Mouse (Mus musculus): Measurements from ENCODE around the gene Topors.
"Not testable (repeated sequence)": the region's sequence is repeated elsewhere in the genome, so short reads cannot be mapped to it uniquely, and the experiment has no call there.

The Topors gene

DNA sequence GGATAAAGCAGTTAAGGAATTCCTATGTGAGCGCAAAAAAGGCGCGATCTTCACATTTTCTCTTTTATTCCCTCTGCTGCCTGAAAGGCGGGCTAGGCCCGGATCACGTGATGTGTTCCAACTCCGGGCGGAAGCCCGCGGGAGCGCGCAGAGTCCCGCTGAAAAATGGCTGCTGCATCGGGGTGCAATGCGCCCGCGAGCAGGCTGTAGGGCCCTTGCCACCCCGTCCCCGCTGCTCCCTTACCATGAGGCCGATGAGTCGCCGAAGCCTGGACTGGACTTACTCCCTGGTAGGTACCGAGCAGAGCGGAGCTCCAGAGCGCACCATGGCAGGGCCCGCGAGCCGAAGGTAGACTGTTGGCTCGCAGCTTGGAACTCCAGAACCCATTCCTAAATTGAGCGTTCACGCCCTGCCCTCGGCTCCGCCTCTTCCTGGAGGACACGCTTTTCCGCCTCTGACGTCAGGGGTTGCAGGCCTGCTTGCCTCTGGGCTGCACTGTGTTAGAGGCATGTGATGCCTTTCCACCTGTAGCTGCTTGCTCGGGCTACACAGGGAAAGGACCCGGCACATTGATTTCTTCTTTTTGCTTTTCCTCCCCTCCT lies at the start of gene Topors, which contains the start of gene Smim27:
TSS of gene Topors (minus strand) at position 421 of the 603 bp plus-strand sequence.
TSS of gene Smim27 (plus strand) at position 150 of the 603 bp plus-strand sequence.
- CTCF ChIA-PET = interaction anchor here (0.6 to 1.0 kb wide), 2 partner anchors 24 to 32 kb away, joined by 3 to 7 read pairs; no protein-coding TSS in a partner anchor

DNA sequence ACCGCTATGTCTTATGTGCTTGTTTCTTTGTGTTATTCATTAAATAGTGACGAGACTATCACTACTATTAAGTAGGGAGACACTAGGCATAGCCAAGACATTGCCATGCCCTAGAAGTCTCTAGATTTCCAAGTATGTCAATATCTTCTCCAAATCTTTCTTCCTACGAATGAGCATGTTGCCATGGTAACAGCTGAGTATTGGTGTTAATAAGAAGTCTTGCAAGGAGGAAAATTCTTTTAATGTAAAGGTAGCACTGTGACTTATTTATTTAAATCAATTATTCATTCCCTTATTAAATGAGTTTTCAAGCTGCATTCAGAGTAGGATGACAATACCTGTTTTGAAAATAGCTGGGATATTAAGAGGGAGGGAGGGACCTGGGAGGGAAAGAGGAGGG lies 47.8 kb upstream of the Topors start:
- CTCF ChIA-PET = interaction anchor here (0.6 kb wide), 1 partner anchor 62 kb away, joined by 6 read pairs; no protein-coding TSS in a partner anchor

DNA sequence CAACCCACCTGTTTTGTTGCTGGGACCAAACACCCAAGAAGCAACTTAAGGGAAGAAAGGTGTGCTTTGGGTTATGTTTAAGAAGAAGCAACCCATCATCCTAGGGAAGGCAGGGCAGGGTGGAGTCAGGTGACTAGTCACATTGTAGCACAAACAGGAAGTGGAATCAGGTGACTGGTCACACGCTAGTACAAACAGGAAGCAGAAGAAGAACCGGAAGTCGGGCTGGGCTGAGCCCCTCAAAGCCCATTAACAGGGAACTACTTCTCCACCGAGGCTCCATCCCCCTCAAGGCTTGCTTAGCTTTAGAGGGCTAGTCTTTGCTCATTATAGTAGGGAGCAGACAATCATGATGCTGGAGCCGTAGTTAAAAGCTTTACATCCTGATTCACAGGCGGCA lies 43.4 kb upstream of the Topors start:
- CTCF ChIA-PET = no interaction called here

DNA sequence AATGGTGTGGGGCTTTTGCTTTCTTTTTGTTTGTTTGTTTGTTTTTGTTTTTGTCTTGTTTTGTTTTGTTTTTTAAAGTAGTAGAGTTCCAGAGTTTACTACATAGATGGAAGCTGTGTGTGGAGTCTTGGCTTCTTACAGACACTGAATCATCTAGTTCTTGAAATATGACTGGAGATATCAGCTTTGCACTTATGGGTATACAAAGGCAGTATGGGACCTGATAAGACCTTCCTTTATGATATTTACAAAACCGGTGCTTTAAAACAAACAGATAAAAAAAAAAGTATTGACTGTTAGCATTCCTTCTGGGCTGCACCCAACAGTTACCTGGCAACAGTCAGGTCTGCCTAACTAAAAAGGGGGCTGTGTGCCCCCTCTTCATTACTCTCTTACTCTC lies 42.6 kb upstream of the Topors start:
- CTCF ChIA-PET = no interaction called here

DNA sequence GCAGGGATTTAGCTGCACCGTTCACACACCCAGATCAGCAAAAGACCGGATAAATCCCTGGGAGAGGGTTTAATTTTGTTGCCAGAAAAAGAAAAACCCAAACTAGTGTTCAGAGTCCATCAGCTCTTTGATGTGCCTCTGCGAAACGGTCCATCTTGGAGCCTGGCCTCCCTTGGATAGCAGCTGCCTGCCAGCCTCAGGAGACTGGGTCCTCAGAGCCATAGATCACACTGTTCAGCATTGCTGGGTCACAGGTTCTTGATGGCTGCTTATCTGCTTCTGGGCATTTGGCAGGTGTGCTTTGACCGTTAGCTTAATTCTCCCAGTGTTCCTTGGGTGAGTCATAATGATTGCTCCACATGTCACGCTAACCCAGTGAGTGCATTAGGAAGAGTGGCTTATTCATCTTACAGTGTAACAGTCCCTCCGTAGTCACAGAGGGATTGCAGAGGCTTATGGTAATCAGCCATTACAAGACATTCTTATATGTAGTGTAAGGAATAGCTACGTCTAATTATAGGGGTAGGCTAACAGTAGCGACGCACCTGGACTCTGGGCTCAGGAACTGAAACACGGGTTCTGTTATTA lies 41.2 kb upstream of the Topors start:
- CTCF ChIA-PET = interaction anchor here (0.9 kb wide), 1 partner anchor 9 kb away, joined by 9 read pairs; no protein-coding TSS in a partner anchor

DNA sequence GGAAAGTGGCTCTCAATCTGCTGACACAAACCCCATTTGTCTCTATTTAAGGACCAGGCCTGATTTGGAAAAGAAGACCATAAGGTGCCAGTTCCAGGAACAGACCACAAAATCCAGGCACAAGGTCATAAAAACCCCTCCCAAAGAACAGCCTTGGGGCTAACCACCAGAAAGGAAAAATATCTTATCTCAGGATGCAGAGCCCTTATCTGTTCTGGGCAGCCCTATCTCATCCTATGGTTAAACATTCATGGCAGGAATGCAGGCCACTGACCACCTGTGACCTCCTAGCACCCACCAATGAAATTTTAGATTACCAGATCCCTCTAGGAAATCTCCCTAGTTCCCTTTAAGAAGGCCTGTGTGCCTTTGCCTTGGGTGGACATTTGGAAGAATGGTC lies 40.0 kb upstream of the Topors start:
- CTCF ChIA-PET = no interaction called here

DNA sequence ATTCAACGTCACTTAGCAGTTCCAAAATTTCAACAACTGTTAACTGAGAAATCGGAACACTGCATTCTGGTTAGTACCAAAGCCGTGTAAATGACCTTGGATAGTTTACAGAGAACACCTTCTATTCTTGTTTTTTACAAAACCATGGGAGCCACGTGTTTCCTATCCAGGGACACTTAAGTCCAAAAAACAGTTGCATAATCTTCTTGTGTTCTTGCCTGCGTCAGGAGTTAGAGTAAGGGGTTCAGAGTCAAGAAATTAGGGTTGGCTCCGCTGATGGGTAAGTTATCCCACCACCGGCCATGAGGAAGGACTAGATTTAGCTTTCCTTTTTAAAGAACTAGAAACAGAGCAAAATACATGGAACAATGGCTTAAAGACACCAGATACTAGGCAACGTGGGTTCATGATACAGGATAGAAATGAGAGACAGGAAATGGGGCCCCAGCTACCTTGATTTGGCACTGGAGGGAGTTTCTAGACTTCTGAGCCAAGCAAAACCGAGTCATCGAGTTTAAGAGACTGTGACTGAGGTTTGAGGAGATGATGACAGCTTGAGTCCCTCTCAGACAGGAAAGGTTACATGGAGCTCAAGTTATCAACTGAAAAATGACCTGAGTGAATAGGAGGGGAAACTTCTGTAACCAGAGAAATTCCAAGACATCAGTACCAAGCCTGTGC lies 32.9 kb upstream of the Topors start:
- CTCF ChIA-PET = interaction anchor here (0.6 to 1.0 kb wide), 3 partner anchors 8 to 784 kb away, joined by 4 to 9 read pairs (median 8); no protein-coding TSS in a partner anchor

DNA sequence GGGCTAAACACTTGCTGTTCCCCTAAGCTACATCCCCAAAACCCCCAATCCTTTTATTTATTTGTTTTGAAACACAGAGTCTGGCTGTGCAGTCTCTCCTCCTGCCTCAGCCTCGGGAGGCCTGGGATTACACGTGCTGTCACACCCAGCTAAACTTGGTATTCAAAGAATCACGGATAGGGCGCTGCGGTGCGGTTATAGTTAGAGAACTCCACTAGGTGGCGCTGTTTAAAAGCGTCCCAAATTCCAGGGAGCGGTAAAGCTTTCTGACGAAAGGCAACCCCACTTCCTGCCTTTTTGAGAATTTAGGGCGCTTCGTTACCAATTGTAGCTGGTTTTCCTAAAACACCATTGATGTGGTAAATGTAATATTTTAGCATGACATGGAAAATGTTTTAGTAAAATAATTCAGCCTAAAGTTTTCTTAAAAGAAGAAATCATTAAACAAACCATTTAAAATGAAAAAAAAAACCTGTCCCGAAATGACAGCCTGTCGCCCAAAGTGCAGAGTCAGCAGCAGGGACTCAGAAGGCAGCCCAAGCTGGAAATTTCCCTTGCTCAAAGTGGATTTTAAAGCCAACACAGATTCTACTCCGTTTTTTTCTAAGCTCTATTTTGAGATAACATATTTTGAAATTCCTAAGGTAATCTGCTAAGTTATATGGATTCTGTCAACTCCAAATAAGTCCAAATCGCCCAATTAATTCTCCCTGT lies 31.6 kb upstream of the Topors start:
- CTCF ChIA-PET = interaction anchor here (0.6 to 1.1 kb wide), 3 partner anchors 12 to 370 kb away, joined by 4 to 7 read pairs (median 5); no protein-coding TSS in a partner anchor

DNA sequence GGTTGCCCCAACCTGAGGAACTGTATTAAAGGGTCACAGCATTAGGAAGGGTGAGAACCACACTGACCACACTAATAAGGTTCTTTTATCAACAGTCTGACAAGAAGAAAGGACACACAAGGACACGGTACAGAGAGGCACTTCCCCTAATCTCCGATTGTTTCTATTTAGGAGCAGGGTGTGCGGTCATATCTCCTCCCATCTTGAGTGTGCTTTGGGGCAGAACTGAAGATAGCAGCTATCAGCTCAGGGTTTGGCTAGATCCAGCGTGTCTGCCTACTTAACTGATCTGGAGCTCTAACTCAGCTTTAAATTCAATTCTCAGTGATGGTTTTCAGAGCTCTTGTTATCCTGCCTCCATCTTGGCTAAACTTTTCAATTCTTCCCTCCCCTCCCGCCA lies 29.5 kb upstream of the Topors start:
- CTCF ChIA-PET = no interaction called here

DNA sequence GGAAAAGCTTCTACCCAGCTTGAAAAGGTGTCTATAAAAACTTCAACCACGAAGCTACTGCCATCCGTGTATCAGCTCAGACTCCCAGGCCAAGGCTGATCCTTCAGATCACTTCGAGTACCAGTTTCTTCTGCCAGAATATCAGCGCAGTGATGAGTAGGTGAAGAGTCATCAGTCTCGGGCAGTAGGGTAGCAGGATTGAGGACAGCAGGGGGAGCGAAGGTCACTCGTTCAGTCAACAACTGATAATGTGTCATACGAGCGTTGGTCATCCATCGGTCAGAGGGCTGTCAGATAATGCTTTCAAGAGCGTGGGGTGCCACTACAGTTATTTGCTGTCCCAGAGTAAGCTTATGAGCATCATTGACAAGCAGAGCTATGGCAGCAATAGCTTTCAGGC lies 21.9 kb upstream of the Topors start:
- CTCF ChIA-PET = not testable (repeated sequence)

DNA sequence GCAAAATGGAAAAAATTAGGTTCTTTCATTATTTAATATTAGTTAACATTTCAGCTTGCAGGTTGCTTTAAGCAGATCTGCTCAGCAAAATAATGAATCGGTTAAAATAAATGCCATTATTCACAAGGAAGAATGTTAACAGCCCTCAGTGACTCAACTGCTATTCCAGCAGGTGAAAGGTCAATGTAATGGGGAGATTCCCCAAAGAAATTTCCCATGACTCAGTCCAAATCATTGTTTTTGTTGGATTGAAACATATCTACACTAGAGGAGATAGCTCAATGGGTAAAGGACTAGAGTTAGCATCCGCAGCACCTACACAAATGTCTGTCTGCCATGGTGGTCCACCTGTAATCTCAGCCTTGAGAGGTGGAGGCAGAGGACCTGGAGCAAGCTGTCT lies 19.4 kb upstream of the Topors start:
- CTCF ChIA-PET = interaction anchor here (0.6 to 0.9 kb wide), 3 partner anchors 12 to 77 kb away, joined by 3 to 5 read pairs (median 5); no protein-coding TSS in a partner anchor

DNA sequence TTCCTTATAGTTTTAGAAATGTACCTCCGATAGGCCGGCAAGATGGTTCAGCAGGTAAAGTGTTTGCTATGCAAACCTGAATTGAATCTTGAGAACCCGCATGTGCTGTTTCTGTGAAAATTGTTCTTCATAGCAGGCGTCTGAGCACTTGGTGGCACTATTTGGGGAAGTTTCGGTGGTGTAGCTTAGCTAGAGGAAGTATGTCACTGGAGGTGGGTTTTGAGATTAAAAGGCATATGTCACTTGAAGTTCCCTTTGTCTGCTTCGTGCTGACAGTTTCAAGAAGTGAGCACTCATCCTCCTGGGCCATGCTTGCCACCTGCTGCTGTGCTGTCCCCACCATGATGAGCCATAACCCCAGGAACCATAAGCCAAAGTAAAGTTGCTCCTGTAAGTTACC lies 17.8 kb upstream of the Topors start:
- CTCF ChIA-PET = interaction anchor here (1.1 to 2.5 kb wide), 2 partner anchors 14 to 153 kb away, joined by 4 to 22 read pairs; no protein-coding TSS in a partner anchor

DNA sequence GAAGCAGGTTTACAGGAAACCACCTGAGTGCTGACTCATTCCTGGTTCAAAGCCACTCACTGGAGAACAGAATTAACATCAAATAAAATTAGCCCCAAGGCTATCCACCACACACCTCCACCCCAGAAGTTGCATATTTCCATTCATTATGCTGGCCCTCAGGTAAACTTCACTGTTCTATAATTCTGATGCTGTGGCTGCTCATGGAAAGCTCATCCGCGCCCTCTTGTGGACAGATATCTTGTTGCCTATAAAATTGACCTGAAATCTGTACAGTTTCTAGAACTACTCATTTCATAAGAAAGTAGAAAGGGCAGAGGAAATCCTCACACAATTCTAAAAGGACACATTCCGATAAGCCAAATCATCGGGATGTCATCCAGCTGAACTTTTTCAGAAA lies 15.9 kb upstream of the Topors start:
- CTCF ChIA-PET = interaction anchor here (0.7 to 2.5 kb wide), 4 partner anchors 71 to 152 kb away, joined by 3 to 22 read pairs (median 8); no protein-coding TSS in a partner anchor

DNA sequence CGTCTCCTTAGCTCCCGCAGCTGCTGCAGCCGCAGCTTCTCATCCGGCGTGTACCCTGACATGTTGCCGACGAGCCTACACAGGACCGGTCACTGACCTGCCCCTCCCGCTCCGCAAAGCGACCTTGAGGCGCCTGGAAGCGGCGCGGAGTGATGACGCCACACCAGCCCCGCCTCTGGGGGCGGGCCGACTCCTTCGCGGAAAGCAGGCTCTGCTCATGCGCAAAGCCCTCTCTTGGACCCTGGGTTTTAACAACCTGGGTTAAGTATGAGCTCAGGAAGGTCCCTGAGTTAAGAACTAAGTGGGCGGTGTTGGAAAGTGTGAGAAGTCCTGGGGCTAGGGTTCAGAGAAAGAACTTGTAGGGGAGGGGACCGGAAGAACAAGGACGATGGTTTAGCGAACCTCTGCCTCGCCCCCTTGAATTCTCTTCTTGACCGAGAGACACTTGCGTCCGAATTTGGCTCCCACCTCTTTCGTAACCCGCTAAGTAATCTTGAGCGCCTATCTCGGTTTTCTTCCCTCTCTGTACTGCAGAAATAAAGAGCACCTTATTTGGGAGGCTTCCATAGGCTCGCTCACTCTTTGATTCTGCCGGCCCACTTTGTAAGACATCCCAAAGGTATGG lies 9.7 kb upstream of the Topors start, which contains the start of gene Ndufb6:
TSS of gene Ndufb6 (minus strand) at position 146 of the 625 bp plus-strand sequence.
- CTCF ChIA-PET = interaction anchor here (1.0 kb wide), 1 partner anchor 9 kb away, joined by 10 read pairs; no protein-coding TSS in a partner anchor

DNA sequence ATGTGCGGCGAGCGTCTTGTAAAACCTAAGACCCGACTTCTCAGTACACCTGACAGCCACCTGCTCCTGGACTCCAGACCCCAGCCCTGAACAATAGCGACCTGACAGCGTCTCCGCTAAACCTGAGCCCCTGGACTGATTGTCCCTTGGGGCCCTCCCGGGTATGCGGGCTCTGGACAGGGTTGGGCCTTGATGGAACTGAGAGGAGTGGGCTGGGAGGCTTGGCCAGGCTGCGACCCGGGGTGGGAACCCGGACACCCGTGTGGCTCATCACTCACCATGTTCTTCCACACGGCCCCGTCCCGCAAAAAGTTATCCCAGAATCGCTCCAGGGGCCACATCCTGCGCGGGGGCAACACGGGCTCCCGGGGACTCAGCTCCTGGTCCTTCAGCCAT lies 9.2 kb upstream of the Topors start:
- CTCF ChIA-PET = interaction anchor here (1.0 kb wide), 1 partner anchor 9 kb away, joined by 10 read pairs; no protein-coding TSS in a partner anchor

DNA sequence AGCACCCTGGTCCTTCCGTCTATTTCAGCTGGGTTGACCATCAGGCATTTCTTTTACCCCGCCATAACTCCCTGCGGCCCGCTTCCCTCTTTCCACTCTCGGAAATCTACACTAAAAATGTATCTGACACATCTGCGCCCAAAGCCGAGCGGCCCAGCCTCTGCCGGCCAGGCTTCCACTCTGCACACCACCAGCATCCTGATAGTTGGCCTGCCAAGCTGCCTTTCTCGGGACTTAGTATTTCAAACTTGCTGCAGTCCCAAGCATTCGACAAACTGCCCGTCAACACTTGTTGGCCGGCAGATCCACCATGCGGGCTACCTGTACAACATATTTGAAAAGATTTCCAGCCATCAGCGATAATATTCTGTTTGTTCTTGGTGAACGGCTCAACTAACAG lies 815 bp downstream of the Topors start:
- CTCF ChIA-PET = interaction anchor here (1.0 to 1.1 kb wide), 2 partner anchors 20 to 31 kb away, joined by 3 to 5 read pairs; no protein-coding TSS in a partner anchor

DNA sequence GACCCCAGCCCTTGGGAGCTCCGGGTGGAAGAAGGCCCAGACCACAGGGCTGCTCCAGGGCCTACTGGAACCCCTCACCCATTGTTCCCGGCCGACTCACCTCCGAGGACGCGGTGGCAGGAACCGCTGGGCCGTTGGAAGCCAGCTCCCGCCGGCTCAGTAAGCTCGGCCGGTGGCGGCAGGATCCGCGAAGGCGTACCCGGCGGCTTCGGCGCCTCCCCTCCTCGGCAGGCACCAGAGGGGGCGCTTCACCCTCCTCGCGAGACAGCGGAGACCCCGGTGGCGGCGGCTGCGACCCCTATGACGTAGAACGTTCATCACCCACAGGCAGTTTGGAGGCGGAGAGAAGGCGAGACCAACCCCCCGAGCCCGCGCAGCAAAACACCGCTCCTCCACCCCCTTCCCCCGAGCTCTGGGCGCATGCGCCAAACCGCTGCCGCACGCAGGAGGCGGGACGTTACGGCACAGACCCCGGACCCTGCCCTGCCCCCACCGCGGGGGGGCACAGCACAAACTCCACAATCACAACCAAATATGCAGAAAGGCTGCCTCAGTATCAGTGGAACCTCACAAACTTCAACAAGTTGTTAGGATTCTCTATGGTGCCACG lies 1.3 kb downstream of the Topors start:
- CTCF ChIA-PET = interaction anchor here (0.6 to 1.1 kb wide), 2 partner anchors 20 to 438 kb away, joined by 3 to 5 read pairs; no protein-coding TSS in a partner anchor

DNA sequence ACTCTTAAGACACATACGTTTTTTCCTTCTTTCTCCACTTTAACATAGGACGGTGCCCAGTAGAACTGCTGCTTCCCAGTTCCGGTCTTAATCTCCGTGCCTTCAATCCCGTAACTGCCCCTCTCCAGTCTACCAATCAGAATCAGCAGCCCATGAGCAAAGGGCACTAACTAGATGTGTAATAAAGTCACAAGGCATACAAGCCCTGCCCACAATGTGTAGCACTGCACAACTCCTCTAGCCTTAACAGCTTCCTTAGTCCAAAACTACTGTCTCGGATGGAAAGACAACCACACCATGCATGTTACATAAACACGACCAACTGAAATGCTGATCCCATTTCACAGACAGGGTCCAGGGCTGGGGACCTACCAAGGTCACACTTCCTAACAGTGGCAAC lies 2.0 kb downstream of the Topors start:
- CTCF ChIA-PET = no interaction called here

DNA sequence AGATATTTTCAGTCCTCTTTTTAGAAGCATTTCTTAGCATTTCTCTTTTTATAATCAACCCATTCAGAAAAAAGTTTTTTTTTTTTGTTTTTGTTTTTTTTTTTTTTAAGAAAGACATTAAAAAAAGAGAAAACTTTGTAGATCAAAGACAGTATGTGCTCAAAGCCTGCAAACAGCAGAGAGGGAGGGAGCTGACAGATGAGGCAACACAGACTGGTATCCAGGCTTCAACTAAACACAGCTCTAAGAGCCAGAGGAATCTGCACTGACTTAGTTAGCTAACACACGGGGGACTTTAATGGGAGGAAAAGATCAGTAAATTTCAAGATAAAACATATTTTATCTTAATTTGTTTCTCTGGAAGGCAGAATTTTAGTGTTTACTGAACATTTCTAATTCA lies 5.3 kb downstream of the Topors start:
- CTCF ChIA-PET = no interaction called here

DNA sequence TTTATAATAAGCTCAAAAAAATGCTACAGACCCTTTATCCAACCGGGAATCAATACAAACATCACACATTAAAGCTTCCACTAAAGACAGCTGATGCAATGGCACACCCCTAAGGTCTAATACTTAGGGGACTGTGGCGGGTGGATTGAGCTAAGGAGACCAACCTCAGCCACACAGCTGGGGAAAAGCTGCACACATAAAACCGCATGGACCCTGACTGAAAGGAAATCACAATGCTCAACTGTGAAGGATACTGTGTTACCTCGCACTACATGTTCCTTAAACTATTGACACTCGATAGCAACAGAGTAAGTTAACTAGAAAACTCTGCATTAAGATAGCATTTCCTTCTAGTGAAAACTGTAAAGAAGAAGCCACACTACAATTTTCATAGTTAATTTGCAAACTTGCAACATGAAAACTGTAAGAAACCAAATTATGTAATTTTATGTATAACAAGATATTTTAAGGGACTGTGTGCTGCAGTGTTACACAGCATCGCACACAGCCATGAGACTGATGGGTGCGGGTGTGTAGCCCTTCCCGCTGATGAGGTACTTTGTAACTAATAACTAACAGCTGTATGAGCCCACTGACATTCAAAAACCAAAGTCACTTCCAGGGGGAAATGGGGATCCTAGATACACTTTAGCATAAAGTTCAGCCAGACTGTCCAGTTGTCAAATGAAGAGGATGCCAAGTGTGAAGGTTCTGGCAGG lies 15.1 kb downstream of the Topors start:
- CTCF ChIA-PET = no interaction called here

Measured in spleen, embryonic (tissue).